Mouse (Mus musculus) myocyte (in vitro differentiated cells): ENCODE data around the gene Dlgap4.

Experiments used
- CEBPB ChIP-seq: IDR thresholded peaks from 2 replicates; pipeline ENCODE4 v1.6.1; 2011; ENCODE audit warnings: mild to moderate bottlenecking, moderate library complexity; ENCODE audit not compliant: poor library complexity, insufficient read depth, severe bottlenecking
- E2F4 ChIP-seq: IDR thresholded peaks from one replicate; pipeline ENCODE4 v1.6.1; 2011; ENCODE audit warnings: mild to moderate bottlenecking, control low read depth, moderate library complexity; ENCODE audit not compliant: insufficient read depth
- MAX ChIP-seq: IDR thresholded peaks from one replicate; pipeline ENCODE4 v1.6.1; 2011; ENCODE audit warnings: low read depth, mild to moderate bottlenecking, control low read depth
- MYOD1 ChIP-seq, 3 experiments: IDR thresholded peaks; one replicate each; pipeline ENCODE4 v1.6.1; 2011; ENCODE audit warnings: control low read depth in 2 of 3, low read depth in 2 of 3, mild to moderate bottlenecking in 2 of 3, moderate library complexity in 1 of 3; ENCODE audit not compliant: insufficient read length in 2 of 3, control insufficient read depth in 1 of 3
- MYOG ChIP-seq, 3 experiments: IDR thresholded peaks; one replicate each; pipeline ENCODE4 v1.6.1; 2011; ENCODE audit warnings: control low read depth in 2 of 3, low read depth in 2 of 3, mild to moderate bottlenecking in 2 of 3; ENCODE audit not compliant: insufficient read length in 2 of 3, control insufficient read depth in 1 of 3, insufficient read depth in 1 of 3
- POLR2A ChIP-seq: IDR thresholded peaks from one replicate; pipeline ENCODE4 v1.6.1; 2011; ENCODE audit warnings: low read depth, mild to moderate bottlenecking, control low read depth, moderate library complexity; ENCODE audit not compliant: insufficient read length
- POLR2AphosphoS2 ChIP-seq: IDR thresholded peaks from one replicate; pipeline ENCODE4 v1.6.1; 2011; ENCODE audit warnings: low read depth, control low read depth; ENCODE audit not compliant: insufficient read length
- REST ChIP-seq: IDR thresholded peaks from one replicate; pipeline ENCODE4 v1.6.1; 2011; ENCODE audit warnings: mild to moderate bottlenecking, control low read depth, moderate library complexity; ENCODE audit not compliant: insufficient read depth, insufficient read length
- SRF ChIP-seq: IDR thresholded peaks from one replicate; pipeline ENCODE4 v1.6.1; 2011; ENCODE audit warnings: low read depth; ENCODE audit not compliant: control insufficient read depth, insufficient read length
- TCF12 ChIP-seq: IDR thresholded peaks from one replicate; pipeline ENCODE4 v1.6.1; 2011; ENCODE audit warnings: mild to moderate bottlenecking, control low read depth; ENCODE audit not compliant: poor library complexity, insufficient read depth, severe bottlenecking
- TCF3 ChIP-seq: IDR thresholded peaks from one replicate; pipeline ENCODE4 v1.6.1; 2011; ENCODE audit warnings: low read depth, control low read depth; ENCODE audit not compliant: insufficient read length
- USF1 ChIP-seq: IDR thresholded peaks from one replicate; pipeline ENCODE4 v1.6.1; 2011; ENCODE audit warnings: low read depth, mild to moderate bottlenecking, control low read depth, moderate library complexity

- TF ChIP-seq MAX = no peak
- no peak for TF ChIP-seq POLR2A
- TF ChIP-seq E2F4 = no peak
- no peak for TF ChIP-seq USF1
- TF ChIP-seq TCF12 = no peak
- TF ChIP-seq MYOG (IDR thresholded peaks at IDR 0.05; ENCODE audit: control insufficient read depth in 1 of 3, insufficient read depth in 1 of 3, insufficient read length in 2 of 3, low read depth in 2 of 3) = no peak
- TF ChIP-seq REST = no peak
- TF ChIP-seq POLR2AphosphoS2 = no peak
- no peak for TF ChIP-seq MYOD1 (IDR thresholded peaks at IDR 0.05; ENCODE audit: control insufficient read depth in 1 of 3, insufficient read length in 2 of 3, low read depth in 2 of 3)
- no peak for TF ChIP-seq CEBPB
- no peak for TF ChIP-seq TCF3
- no peak for TF ChIP-seq SRF
These were observed 191.1 kb downstream of the Dlgap4 start for GRCm38 (mm10) chr2:156804589-156804988.
